Mouse (Mus musculus) heart, embryonic 12.5 days (tissue): ENCODE data around the gene Pitx1. TPM values are rescaled to one million over a fixed set of nuclear protein-coding genes. Genes with fewer than 3 reads are reported as not detected.

Experiments used
- ATAC-seq: fragments of 200-750 bp; cut with Nextera tagmentation; 2 replicates; pipeline ENCODE4 v1.8.0; 2017; ENCODE audit warnings: moderate TSS enrichment, moderate library complexity; ENCODE audit not compliant: insufficient number of reproducible peaks, low FRiP score
- H3K27ac ChIP-seq: fragments of 300-500 bp; sonication (generic); 2 replicates; pipeline ENCODE4 v1.5.1; 2016; ENCODE audit warnings: mild to moderate bottlenecking, moderate library complexity; ENCODE audit not compliant: poor library complexity, severe bottlenecking
- H3K27me3 ChIP-seq: fragments of 300-500 bp; sonication (generic); replicated peaks from 2 replicates; pipeline ENCODE4 v1.6.1; 2016; ENCODE audit warnings: mild to moderate bottlenecking, moderate library complexity
- H3K36me3 ChIP-seq: fragments of 300-500 bp; sonication (generic); 2 replicates; pipeline ENCODE4 v1.6.1; 2016; ENCODE audit warnings: mild to moderate bottlenecking, moderate library complexity
- H3K4me1 ChIP-seq: fragments of 300-500 bp; sonication (generic); replicated peaks from 2 replicates; pipeline ENCODE4 v1.6.1; 2016; ENCODE audit warnings: mild to moderate bottlenecking
- H3K4me2 ChIP-seq: fragments of 300-500 bp; sonication (generic); 2 replicates; pipeline ENCODE4 v1.6.1; 2016; ENCODE audit warnings: mild to moderate bottlenecking, moderate library complexity
- H3K4me3 ChIP-seq: fragments of 300-500 bp; sonication (generic); 2 replicates; pipeline ENCODE4 v1.5.1; 2016; ENCODE audit warnings: mild to moderate bottlenecking
- H3K9ac ChIP-seq: fragments of 300-500 bp; sonication (generic); 2 replicates; pipeline ENCODE4 v1.6.1; 2016; ENCODE audit warnings: mild to moderate bottlenecking, moderate library complexity
- H3K9me3 ChIP-seq: fragments of 300-500 bp; sonication (generic); replicated peaks from 2 replicates; pipeline ENCODE4 v1.6.1; 2016; ENCODE audit warnings: mild to moderate bottlenecking, moderate library complexity
- WGBS: fragments of 180-500 bp; shearing (Covaris S2); methylation state at CpG from one replicate; pipeline ENCODE4 v1.1.7; 2016; 5-methylcytosine and 5-hydroxymethylcytosine counted together
- polyA plus RNA-seq: library from polyadenylated mRNA; unstranded; fragments of >200 nt; fragmentation: Nextera tagmentation; extraction: Ambion mirVana; gene quantifications from 2 replicates; pipeline ENCODE4 v1.2.1, GENCODE M21; 2016

The Pitx1 gene
- polyA plus RNA-seq, 1 experiment from 2014 or later = 0.87 TPM

- Histone ChIP-seq H3K27me3 (peaks cover 76% of the 10 kb centered on the region), H3K36me3 (no peaks in the 10 kb centered on the region), H3K9ac (no peak overlapping the region), H3K4me3 (no peak overlapping the region), H3K9me3 (no peaks in the 10 kb centered on the region), H3K4me1 (peaks cover 11% of the 10 kb centered on the region; the same call in 1 of the 2 replicates), H3K4me2 (no peak overlapping the region), H3K27ac (no peak overlapping the region)
- WGBS = 50% methylated on average over 5 of the region's 5 CpGs
- no peak for ATAC-seq
Observed at GRCm38 (mm10) chr13:55822499-55822898, 13.5 kb downstream of the Pitx1 start.

GRCm38 (mm10) chr13:55814834-55815233 lies 21.2 kb downstream of the Pitx1 start:
- Histone ChIP-seq H3K9me3 (no peaks in the 10 kb centered on the region), H3K4me1 (no peaks in the 10 kb centered on the region), H3K4me2 (no peak overlapping the region), H3K4me3 (no peak overlapping the region), H3K27ac (no peak overlapping the region), H3K27me3 (peaks cover 47% of the 10 kb centered on the region), H3K36me3 (no peaks in the 10 kb centered on the region), H3K9ac (no peak overlapping the region)
- WGBS = 71% methylated on average over 6 of the region's 6 CpGs
- no peak for ATAC-seq

- Histone ChIP-seq H3K4me1 (no peaks in the 10 kb centered on the region), H3K27ac (no peak overlapping the region)
- 63% methylated on average over 5 of the region's 5 CpGs for WGBS
Observed at GRCm38 (mm10) chr13:55813490-55814016, 22.4 kb downstream of the Pitx1 start.

GRCm38 (mm10) chr13:55810947-55811346 lies 25.0 kb downstream of the Pitx1 start:
- no peaks in the 10 kb centered on the region for H3K36me3 ChIP-seq
- H3K27me3 ChIP-seq = peaks cover 32% of the 10 kb centered on the region
- H3K27ac ChIP-seq = no peak overlapping the region
- no peak overlapping the region for H3K4me3 ChIP-seq
- ATAC-seq = no peak
- H3K4me2 ChIP-seq = no peak overlapping the region
- 65% methylated on average over 5 of the region's 5 CpGs for WGBS
- no peaks in the 10 kb centered on the region for H3K4me1 ChIP-seq
- no peak overlapping the region for H3K9ac ChIP-seq
- no peaks in the 10 kb centered on the region for H3K9me3 ChIP-seq

More at GRCm38 (mm10) chr13:55813490-55814016, 22.4 kb downstream of the Pitx1 start:
- no peak overlapping the region for H3K4me3 ChIP-seq
- H3K9ac ChIP-seq = no peak overlapping the region
- H3K9me3 ChIP-seq = no peaks in the 10 kb centered on the region
- peaks cover 46% of the 10 kb centered on the region for H3K27me3 ChIP-seq
- H3K4me2 ChIP-seq = no peak overlapping the region
- ATAC-seq = no peak
- H3K36me3 ChIP-seq = no peaks in the 10 kb centered on the region

GRCm38 (mm10) chr13:55809707-55810106 lies 26.3 kb downstream of the Pitx1 start:
- Histone ChIP-seq H3K4me2 (no peak overlapping the region), H3K27me3 (peaks cover 22% of the 10 kb centered on the region; the same call in 1 of the 2 replicates), H3K36me3 (no peaks in the 10 kb centered on the region), H3K4me3 (no peak overlapping the region), H3K4me1 (no peaks in the 10 kb centered on the region), H3K9me3 (no peaks in the 10 kb centered on the region), H3K9ac (no peak overlapping the region), H3K27ac (no peak overlapping the region)
- WGBS = 86% methylated on average over 10 of the region's 10 CpGs
- ATAC-seq = no peak

- Histone ChIP-seq H3K36me3 (no peaks in the 10 kb centered on the region), H3K9me3 (no peaks in the 10 kb centered on the region), H3K4me3 (no peak overlapping the region), H3K9ac (no peak overlapping the region), H3K27me3 (peaks cover 22% of the 10 kb centered on the region; the same call in 1 of the 2 replicates), H3K4me2 (no peak overlapping the region), H3K4me1 (no peaks in the 10 kb centered on the region), H3K27ac (no peak overlapping the region)
- no peak for ATAC-seq
- 55% methylated on average over 7 of the region's 7 CpGs for WGBS
Observed at GRCm38 (mm10) chr13:55809041-55809623, 26.9 kb downstream of the Pitx1 start.

- Histone ChIP-seq H3K27me3 (0 out of 2 replicates have a peak, but pooled peaks cover 6% of the 10 kb centered on the region), H3K4me3 (no peak overlapping the region), H3K4me1 (no peaks in the 10 kb centered on the region), H3K9ac (no peak overlapping the region), H3K36me3 (no peaks in the 10 kb centered on the region), H3K9me3 (peaks cover 8% of the 10 kb centered on the region), H3K27ac (no peak overlapping the region), H3K4me2 (no peak overlapping the region)
- no peak for ATAC-seq
- 91% methylated on average over 1 of the region's 1 CpGs for WGBS
Observed at GRCm38 (mm10) chr13:55803973-55804372, 32.0 kb downstream of the Pitx1 start.

- Histone ChIP-seq H3K4me3 (no peak overlapping the region), H3K4me1 (no peaks in the 10 kb centered on the region), H3K27me3 (no peaks in the 10 kb centered on the region), H3K27ac (no peak overlapping the region), H3K9me3 (peaks cover 8% of the 10 kb centered on the region), H3K4me2 (no peak overlapping the region), H3K9ac (no peak overlapping the region), H3K36me3 (no peaks in the 10 kb centered on the region)
- ATAC-seq = no peak
- WGBS = 81% methylated on average over 2 of the region's 2 CpGs
Observed at GRCm38 (mm10) chr13:55801246-55801645, 34.7 kb downstream of the Pitx1 start.

GRCm38 (mm10) chr13:55786120-55786519 lies 49.9 kb downstream of the Pitx1 start:
- 62% methylated on average over 11 of the region's 11 CpGs for WGBS
- H3K36me3 ChIP-seq = no peaks in the 10 kb centered on the region
- H3K27ac ChIP-seq = no peak overlapping the region
- no peak overlapping the region for H3K4me2 ChIP-seq
- no peaks in the 10 kb centered on the region for H3K4me1 ChIP-seq
- no peak overlapping the region for H3K4me3 ChIP-seq
- no peak for ATAC-seq
- no peak overlapping the region for H3K9ac ChIP-seq
- no peaks in the 10 kb centered on the region for H3K27me3 ChIP-seq
- no peaks in the 10 kb centered on the region for H3K9me3 ChIP-seq

GRCm38 (mm10) chr13:55784268-55784667 lies 51.7 kb downstream of the Pitx1 start, which contains the start of gene Catsper3:
Gene Catsper3, plus strand, starts transcription at chr13:55784568.
- H3K36me3 ChIP-seq = no peaks in the 10 kb centered on the region
- H3K27ac ChIP-seq = no peak within 1 kb of the TSS
- H3K27me3 ChIP-seq = no peaks in the 10 kb centered on the region
- no peak within 1 kb of the TSS for H3K4me3 ChIP-seq
- ATAC-seq = no peak
- no peak within 1 kb of the TSS for H3K9ac ChIP-seq
- H3K4me1 ChIP-seq = no peaks in the 10 kb centered on the region
- H3K4me2 ChIP-seq = no peak within 1 kb of the TSS
- WGBS = 77% methylated on average over 3 of the region's 3 CpGs
- H3K9me3 ChIP-seq = no peaks in the 10 kb centered on the region

- no peaks in the 10 kb centered on the region for H3K9me3 ChIP-seq
- H3K36me3 ChIP-seq = peaks cover 11% of the 10 kb centered on the region
- no peak for ATAC-seq
- H3K27me3 ChIP-seq = no peaks in the 10 kb centered on the region
- H3K27ac ChIP-seq = no peak overlapping the region
- H3K4me2 ChIP-seq = no peak overlapping the region
- H3K4me3 ChIP-seq = no peak overlapping the region
- no peak overlapping the region for H3K9ac ChIP-seq
- 30% methylated on average over 11 of the region's 11 CpGs for WGBS
- H3K4me1 ChIP-seq = peaks cover 6% of the 10 kb centered on the region
Observed at GRCm38 (mm10) chr13:55775056-55775455, 60.9 kb downstream of the Pitx1 start.
